Mouse (Mus musculus) thymus, postnatal 0 days (tissue): Measurements from ENCODE around the gene Acp4. TPM values are rescaled to one million over a fixed set of nuclear protein-coding genes. Genes with fewer than 3 reads are reported as not detected.

Experiments used
- polyA plus RNA-seq: library from polyadenylated mRNA; unstranded; fragments of >200 nt; fragmentation: Nextera tagmentation; extraction: Ambion mirVana; gene quantifications from 2 replicates; pipeline ENCODE4 v1.2.1, GENCODE M21; 2015

Gene Acp4
- polyA plus RNA-seq, 1 experiment from 2014 or later = 0.14 TPM

Other genes with a start within 250 kb of the Acp4 start
- gene Klk1b26, start 245.2 kb downstream of the Acp4 start, polyA plus RNA-seq = 0.68 and 0.87 TPM in 2 replicates
- 0.27 and 0.57 TPM in 2 replicates for gene Klk1b27, start 205.1 kb downstream of the Acp4 start, polyA plus RNA-seq
- gene Klk1b21, start 155.1 kb downstream of the Acp4 start, polyA plus RNA-seq = 0.53 TPM in 1 of 2 replicates, not detected in the other
- 0.80 and 1.1 TPM in 2 replicates for gene Klk1b22, start 144.7 kb downstream of the Acp4 start, polyA plus RNA-seq
- 0.33 TPM in 2 replicates for gene Klk1b16, start 120.6 kb downstream of the Acp4 start, polyA plus RNA-seq
- gene Klk1b24, start 69.1 kb downstream of the Acp4 start, polyA plus RNA-seq = not detected in 2 replicates
- 0.31 and 0.63 TPM in 2 replicates for gene Klk1b3, start 59.2 kb downstream of the Acp4 start, polyA plus RNA-seq
- gene Klk1b4, start 49.9 kb downstream of the Acp4 start, polyA plus RNA-seq = 0.33 and 0.50 TPM in 2 replicates
- gene Klk1b5, start 41.4 kb downstream of the Acp4 start, polyA plus RNA-seq = 0.10 TPM in 1 of 2 replicates, not detected in the other
- 2.2 and 3.8 TPM in 2 replicates for gene Klk1, start 32.0 kb downstream of the Acp4 start, polyA plus RNA-seq
- not detected in 2 replicates for gene Gm36864, start 21.2 kb downstream of the Acp4 start, polyA plus RNA-seq
- gene 1700028J19Rik, start 10.7 kb downstream of the Acp4 start, polyA plus RNA-seq = 0.81 and 1.3 TPM in 2 replicates
- gene 2410002F23Rik, start 10.7 kb downstream of the Acp4 start, polyA plus RNA-seq = 76.8 and 86.3 TPM in 2 replicates
- not detected in 2 replicates for gene Gm15517, start 4.1 kb upstream of the Acp4 start, polyA plus RNA-seq
- 3.7 and 4.0 TPM in 2 replicates for gene Clec11a, start 49.5 kb upstream of the Acp4 start, polyA plus RNA-seq
- 0.14 and 0.29 TPM in 2 replicates for gene Shank1, start 52.9 kb upstream of the Acp4 start, polyA plus RNA-seq
- 0.26 and 0.38 TPM in 2 replicates for gene Syt3, start 126.7 kb upstream of the Acp4 start, polyA plus RNA-seq
- 0.59 and 0.90 TPM in 2 replicates for gene 1700008O03Rik, start 128.4 kb upstream of the Acp4 start, polyA plus RNA-seq
- 0.05 TPM in 1 of 2 replicates, not detected in the other for gene Lrrc4b, start 171.6 kb upstream of the Acp4 start, polyA plus RNA-seq
- gene Aspdh, start 208.0 kb upstream of the Acp4 start, polyA plus RNA-seq = not detected in 2 replicates
- gene Josd2, start 210.6 kb upstream of the Acp4 start, polyA plus RNA-seq = 30.6 and 37.4 TPM in 2 replicates
- 83.8 and 85.5 TPM in 2 replicates for gene Emc10, start 239.2 kb upstream of the Acp4 start, polyA plus RNA-seq
- gene Fam71e1, start 239.2 kb upstream of the Acp4 start, polyA plus RNA-seq = 9.5 and 13.4 TPM in 2 replicates